Mouse (Mus musculus): ENCODE data around the gene Cib1.

- TF ChIP-seq CTCF (IDR thresholded peaks at IDR 0.05; ENCODE audit: low read depth) = no peak
- no peak for TF ChIP-seq EP300 (IDR thresholded peaks at IDR 0.05; ENCODE audit: low read depth)
Observed at GRCm38 (mm10) chr7:80221179-80221750, 11.3 kb downstream of the Cib1 start.

Measured in liver, embryonic 14.5 days (tissue).